ENCODE assay signal across 13 mouse cellular contexts in genomic region chr11:116974341-116974740, GRCm38 (mm10). TPM values are rescaled to one million over a fixed set of nuclear protein-coding genes. Genes with fewer than 3 reads are reported as not detected.
"Had no signal": no experiment of that assay in that cellular context is flagged by ENCODE, and none has a peak within 500 bp of the region (broad histone marks: within the 10 kb centered on the region; RNA-seq: fewer than 3 reads in every experiment).

No protein-coding gene starts in this region.

- H3K9ac ChIP-seq: kidney, embryonic 15.5 days; liver, embryonic 15.5 days had no signal

- H3K27me3 ChIP-seq: kidney, embryonic 15.5 days; liver, embryonic 15.5 days had no signal

- DNase-seq: kidney, postnatal 14 days; lung, adult 2 months; lung, postnatal 36 days; retina, postnatal 1 day; right cerebral cortex, postnatal 4 days; spleen, adult 18-20 months; thymus, postnatal 36 days had no signal

- H3K9me3 ChIP-seq: kidney, embryonic 15.5 days; limb, embryonic 10.5 days; liver, embryonic 15.5 days had no signal

- H3K4me2 ChIP-seq: kidney, embryonic 15.5 days; liver, embryonic 11.5 days; liver, embryonic 15.5 days had no signal

- H3K4me1 ChIP-seq: limb, embryonic 10.5 days; liver, embryonic 15.5 days had no signal

- H3K36me3 ChIP-seq: kidney, embryonic 15.5 days; limb, embryonic 10.5 days; liver, embryonic 15.5 days had no signal

- H3K27ac ChIP-seq: kidney, embryonic 15.5 days; left cerebral cortex, adult 2 months; limb, embryonic 10.5 days; liver, embryonic 15.5 days had no signal

- ATAC-seq: lung, postnatal 0 days had no signal

- H3K4me3 ChIP-seq: kidney, embryonic 15.5 days; left cerebral cortex, adult 2 months; limb, embryonic 10.5 days; liver, embryonic 15.5 days had no signal

RNA-seq across cellular contexts. Expression of gene Mgat5b, which starts 55.7 kb away (rescaled TPM):
- polyA plus RNA-seq: liver, embryonic 15.5 days; lung, postnatal 0 days had no signal
